Mouse (Mus musculus): ENCODE data around the gene Atp1a3.

GRCm38 (mm10) chr7:25052587-25052986 is 46.8 kb upstream of the Atp1a3 start:
- TF ChIP-seq CTCF (IDR thresholded peaks at IDR 0.05; ENCODE audit: borderline replicate concordance, control insufficient read depth, extremely low read depth, insufficient read depth, low read length, poor library complexity) = no peak
- TF ChIP-seq POLR2A (IDR thresholded peaks at IDR 0.05; ENCODE audit: control insufficient read depth, extremely low read depth, insufficient read depth, low read length, poor library complexity) = no peak
